Mouse (Mus musculus) ZHBTc4 (cell line): ENCODE data around the gene Tfpi2.
A peak's percentile ranks its signal among the peaks of the same experiment; 100 is the strongest.

Source experiments
- DNase-seq: peaks from one replicate; pipeline ENCODE4 v3.0.0-alpha.2; 2011; ENCODE audit warnings: low read depth, low spot score

Gene Tfpi2

DNA sequence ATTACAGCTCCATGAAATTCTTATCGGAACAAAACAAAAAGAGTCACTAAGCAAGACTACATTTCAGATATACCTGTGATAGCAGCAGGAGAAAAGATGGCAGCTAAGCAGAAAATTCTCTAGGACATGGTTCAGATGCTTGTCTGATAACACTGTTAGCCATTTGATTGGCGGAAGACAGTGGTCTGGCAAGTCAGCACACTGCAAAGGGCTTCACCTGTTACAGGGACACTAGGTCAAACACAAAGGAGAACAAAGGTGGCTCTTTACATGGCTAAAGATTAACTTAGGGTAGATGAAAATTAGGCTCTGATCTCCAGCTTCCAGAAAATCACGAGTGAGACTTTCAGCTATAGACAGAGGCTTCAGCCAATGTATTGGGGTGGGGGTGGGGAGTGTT is at the start of gene Tfpi2:
TSS of gene Tfpi2 (minus strand) at position 170 of the 400 bp plus-strand sequence.
- no peak for DNase-seq

GRCm38 (mm10) chr6:4030956-4031355 is 42.2 kb upstream of the Tfpi2 start:
- DNase-seq: no peak

DNA sequence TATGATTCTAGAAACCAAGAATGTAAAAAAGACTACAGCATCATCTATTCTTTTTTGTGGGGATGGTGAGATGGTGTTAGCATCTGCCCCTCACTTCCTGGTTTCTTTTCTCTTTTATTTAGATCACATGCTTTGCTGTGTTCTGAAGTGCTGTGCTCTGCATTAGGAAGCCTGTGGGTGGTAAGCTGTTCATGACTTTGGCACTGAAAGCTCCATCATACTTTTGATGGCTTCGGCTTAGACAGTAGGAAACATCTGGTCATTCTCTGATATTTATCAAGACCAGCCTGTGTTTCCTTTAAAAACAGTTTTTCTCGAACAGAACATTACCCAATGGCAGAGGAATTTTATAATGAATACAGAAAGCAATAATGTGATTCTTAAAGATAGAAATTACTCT is 37.6 kb upstream of the Tfpi2 start:
- no peak for DNase-seq

- DNase-seq: no peak
These were observed 33.9 kb upstream of the Tfpi2 start for GRCm38 (mm10) chr6:4022645-4023044.

DNA sequence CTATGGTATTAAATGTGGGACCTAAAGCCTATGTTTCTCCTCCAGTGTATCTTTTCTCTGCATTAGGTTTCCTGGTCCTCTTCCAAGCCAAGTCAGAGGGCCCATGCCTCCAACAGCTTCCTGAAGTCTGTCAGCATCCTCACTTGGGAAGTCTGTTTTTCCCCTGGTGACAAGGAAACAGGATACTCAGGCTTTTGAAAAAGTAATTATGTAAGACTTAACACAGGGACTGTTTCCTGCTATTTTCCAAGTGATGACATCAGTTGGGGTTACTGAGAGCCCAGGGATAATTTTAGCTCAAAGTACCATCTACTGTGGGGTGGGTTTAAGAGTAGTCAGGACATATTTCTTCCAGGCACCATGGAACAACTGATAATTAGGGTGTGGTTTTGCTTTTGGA is 20.8 kb upstream of the Tfpi2 start:
- DNase-seq: no peak

DNA sequence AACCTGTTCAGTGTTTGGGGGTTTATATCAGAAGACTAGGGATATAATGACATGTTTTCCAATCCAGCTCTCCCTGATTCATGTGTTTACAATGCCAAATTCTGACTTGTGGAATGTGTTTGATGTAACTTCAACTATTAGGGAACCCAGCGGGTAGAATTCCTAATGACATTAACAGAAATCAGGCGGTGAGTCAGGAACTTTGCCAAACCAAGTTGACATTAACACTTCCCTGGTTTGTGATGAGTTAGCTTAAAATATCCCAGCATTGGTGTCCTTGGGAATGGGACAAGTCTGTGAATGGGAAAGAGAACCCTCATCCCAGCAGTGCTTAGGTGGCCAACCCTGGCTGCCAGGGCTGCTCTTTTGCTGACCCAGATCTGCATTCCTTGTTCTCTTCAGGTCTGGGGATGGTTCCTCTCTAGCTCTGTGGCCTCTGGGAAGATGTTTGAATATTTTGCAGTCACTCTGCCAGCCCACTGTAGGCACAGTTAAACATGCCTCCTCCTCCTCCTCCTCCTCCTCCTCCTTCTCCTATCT is 19.9 kb upstream of the Tfpi2 start:
- DNase-seq: no peak

DNA sequence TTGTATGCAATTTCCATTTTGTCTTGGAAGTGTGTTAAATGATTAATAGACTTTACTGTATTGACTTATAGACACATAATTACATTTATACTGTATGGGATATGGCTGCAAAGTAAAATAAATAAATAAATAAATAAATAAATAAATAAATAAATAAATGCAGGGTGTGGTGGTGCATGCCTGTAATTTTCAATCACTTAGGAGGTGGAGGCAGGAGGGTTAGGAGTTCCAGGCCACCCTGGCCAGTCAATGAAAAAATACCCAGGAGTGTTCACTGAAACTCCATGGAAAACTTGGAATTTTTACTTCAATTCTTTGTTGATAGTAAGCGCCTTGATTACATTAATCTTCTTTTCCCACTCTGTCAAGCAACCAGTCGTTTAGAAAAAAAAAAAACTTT is 16.1 kb upstream of the Tfpi2 start:
- DNase-seq: no peak

DNA sequence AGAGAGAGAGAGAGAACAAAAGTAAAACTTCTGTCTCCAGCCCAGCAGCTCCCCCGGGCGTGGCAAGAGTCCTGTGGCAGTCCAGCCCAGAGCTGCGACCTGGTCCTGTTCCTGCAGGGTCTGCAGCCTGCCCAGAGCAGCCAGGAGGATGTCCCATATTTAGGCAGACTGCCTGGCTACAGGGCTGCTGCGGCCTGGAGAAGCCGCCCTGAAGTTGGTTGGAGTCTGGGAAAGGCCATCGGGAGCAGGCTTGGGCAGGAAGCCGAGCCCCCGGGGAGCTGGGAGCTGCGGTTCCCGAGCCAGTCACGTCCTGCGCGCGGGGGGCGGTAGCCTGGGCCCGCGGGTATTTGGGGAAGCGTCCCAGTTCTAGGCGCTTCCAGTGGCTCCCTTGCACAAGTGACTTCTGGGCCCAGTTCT is 15.2 kb upstream of the Tfpi2 start, which contains the start of gene Gng11:
TSS of gene Gng11 (plus strand) at position 15 of the 417 bp plus-strand sequence.
- peak; percentile 65 for DNase-seq

DNA sequence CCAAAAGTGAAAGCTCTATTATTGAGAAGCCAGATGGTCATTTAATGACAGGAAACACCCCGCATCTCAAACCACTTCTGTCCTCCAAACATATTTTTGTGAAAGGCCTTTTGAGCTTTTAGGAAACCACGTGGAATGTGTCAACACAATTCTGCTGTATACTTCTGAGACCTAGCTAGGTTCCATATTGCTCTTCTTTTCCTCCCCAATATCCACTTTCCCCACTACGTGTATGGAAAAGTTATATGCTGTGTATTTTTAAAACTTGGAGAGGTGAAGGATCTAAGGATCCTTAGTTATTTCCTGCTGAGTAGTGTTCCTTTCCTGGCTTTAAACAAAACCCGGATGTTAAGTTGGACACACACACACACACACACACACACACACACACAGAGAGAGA is 14.7 kb upstream of the Tfpi2 start:
- DNase-seq: no peak

DNA sequence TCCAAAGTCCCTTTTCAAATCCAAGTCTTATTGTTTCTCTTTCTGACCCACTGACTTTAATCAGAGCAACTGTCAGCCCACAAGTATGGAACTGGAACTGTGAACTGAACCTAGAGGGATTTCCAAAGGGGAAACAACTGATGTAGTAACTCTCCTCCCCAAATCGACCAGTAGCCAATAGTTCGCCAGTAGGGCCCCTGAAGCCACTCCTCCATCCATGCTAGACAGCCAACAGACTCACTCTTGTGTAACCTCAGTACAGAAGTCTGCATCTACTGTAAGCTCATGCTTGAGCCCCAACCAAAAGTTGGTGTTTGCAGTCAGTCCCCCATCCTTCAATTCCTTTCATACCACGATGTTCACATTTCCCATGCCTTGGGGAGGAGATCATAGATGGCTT is 12.0 kb upstream of the Tfpi2 start:
- no peak for DNase-seq

DNA sequence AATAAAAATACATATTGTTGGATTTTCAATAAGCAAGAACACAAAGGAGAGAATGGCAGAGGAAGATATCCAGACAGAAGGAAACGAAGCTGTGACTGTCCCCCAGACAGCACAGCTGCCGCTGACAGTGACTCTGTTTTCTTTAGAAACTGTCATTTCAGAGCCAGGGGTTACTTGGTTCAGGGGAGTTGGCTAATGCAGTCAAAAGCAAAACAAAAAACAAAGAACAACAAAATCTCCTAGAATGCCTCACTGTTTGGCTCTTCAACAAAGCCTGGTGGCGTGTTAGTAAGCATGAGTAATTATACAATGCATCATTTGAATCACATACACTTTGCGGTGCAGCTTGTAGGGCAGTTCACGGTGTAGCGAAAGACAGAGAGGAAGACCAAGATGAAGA is 10.6 kb upstream of the Tfpi2 start:
- DNase-seq: no peak

DNA sequence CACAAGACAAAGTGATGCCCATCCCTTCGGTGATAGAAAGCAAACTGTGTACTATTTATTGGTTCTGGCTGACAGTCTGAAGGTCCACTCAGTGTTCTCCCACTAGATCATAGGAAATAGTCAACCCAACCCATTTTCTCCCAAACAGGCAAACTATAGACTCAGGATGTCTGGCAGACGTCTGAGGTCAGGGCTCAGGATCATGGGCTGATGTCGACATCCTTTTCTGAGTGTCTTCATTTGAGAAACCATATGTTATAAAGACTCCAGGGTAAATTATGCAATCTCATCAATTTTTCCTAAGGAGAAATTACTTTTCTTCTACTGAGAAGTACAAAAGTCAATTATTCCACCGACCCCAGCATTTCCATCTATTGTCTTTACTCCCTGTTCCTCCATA is 9.4 kb upstream of the Tfpi2 start:
- no peak for DNase-seq

- DNase-seq: no peak
These were observed 4.8 kb upstream of the Tfpi2 start, which contains the start of gene Gngt1 for GRCm38 (mm10) chr6:3993492-3993891. Gngt1 (plus strand) TSS chr6:3993792.

- no peak for DNase-seq
These were observed 5.9 kb downstream of the Tfpi2 start for GRCm38 (mm10) chr6:3982661-3983284.

DNA sequence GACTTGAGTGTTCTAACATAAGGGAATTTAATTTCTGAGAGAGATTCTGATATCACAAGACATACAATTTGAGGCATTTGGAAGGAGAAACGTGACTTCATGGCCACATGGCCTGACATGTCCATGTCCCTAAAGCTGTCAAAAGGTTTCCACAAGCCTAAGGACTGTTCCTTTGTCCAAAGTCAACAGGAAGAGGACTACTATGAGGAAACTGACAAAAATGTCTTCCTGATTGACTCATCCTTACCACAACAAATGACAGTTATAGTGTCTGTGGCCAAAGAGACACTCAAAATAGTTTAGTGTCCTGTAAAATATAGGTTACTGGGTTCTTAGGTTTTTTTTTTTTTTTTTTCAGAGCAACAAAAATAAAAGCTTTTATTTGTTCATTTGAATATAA is 15.0 kb downstream of the Tfpi2 start:
- DNase-seq: no peak

GRCm38 (mm10) chr6:3967676-3968626 is 20.8 kb downstream of the Tfpi2 start:
- DNase-seq: peak; percentile 48

GRCm38 (mm10) chr6:3954969-3955368 is 33.8 kb downstream of the Tfpi2 start:
- no peak for DNase-seq

DNA sequence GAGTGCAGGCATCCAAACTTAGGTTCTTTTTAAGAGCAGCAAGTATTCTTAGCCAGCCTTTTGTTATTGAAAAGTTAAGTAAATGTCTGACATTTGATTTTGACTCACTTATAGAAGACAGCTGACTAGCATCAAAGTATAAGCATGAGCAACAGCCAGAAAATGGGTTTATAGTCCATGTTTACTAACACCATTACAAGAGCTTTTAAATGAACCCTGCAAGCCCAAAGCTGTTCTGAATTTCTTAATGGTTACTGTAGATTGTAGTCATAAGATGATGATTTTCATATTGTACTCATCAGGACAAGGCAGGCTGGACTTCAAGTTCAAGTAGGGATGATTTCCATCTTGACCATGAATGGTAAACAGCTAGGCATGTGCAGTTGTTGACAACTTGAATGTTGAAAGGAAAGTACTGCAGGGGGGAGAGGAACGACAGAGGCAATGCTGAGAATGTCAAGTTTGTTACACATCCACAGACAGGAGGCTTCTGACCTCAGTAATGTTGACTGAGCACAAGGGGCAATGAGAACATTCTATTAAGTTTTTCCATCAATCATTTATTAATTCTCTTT is 52.5 kb downstream of the Tfpi2 start:
- DNase-seq: no peak

DNA sequence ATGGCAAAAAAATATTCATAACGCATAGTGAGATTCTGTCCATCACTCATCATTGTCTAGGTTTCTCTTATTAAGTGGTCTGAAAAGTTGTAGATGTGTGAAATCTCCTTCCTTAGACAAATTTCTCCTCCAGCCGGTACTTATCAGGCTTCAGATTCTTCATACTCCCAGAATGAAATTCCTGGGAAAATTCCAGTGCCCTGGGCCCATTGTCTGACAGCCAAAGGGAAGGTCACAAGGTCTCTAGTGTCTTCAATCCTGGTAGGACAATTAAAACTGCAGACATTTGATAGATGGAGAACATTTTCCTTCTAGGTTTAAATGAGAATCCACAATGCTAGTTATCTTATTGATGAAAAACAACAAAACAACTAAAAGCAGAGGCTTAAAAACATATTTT is 53.1 kb downstream of the Tfpi2 start:
- peak; percentile 2 for DNase-seq

DNA sequence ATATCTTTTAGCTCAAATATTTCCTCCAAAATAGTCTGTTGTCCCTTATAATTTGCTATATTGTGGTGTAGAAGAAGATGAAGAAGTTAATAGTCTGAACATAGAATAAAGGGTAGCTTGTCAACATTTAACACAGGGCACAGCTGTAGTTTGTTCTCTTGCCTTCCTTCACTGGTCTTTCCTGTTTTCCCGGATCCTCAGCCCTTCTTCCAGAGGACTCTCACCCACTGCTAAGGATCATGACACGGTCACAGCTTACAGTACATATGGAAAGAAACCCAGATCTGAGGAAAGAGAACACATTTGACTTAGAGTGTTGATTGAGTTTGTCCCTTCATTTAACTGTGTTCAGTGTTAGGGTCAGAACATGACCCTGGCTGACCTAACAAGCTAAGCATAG is 53.7 kb downstream of the Tfpi2 start:
- DNase-seq: no peak

DNA sequence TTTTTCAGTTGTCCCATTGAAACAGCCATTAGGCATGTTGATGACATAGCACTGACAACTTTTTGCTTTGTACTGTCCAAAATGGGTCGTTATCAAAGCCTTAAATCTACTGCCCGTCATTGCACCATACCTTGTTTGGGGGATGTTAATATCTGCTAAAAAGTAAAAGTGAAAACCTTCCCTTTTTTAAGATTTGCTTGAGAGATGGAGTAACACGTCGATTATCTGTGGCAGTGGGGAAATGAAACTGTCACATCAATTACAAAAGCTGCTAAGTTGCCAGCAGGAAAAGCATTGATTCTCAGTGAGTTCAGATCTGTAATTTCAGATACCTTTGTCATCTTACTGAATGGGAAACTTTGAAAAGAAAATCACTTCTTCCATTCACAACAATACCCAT is 62.6 kb downstream of the Tfpi2 start:
- DNase-seq: no peak

DNA sequence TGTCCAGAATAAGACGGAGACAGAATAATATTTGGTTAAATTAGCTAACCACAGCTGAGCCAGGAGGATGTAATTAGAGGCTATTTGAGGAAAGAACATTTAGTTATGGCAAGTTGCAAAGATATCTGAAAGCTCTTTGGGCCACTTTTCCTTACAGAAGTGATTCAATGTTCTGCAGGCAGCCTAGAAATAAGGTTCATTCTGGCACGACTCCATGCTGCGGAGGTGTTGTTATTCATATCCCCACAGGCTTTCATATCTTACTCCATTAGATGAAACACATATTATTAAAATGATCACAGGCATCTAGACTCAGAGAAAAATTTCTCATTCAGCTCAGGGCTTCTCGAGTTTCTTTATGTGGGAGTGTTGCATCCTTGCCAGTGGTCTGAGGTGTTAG is 65.8 kb downstream of the Tfpi2 start:
- DNase-seq: no peak
